Mouse (Mus musculus): ENCODE data around the gene Atic. TPM values are rescaled to one million over a fixed set of nuclear protein-coding genes. Genes with fewer than 3 reads are reported as not detected.

Gene Atic
- total and polyA plus RNA-seq, 3 experiments = 123 to 223 (median 187) TPM

GRCm38 (mm10) chr1:71621526-71621925 lies 64.6 kb downstream of the Atic start:
- dilution Hi-C loops (cut with MboI; ENCODE audit: extremely low pct_ligation_motif_present, extremely low pct_unique_long_range_greater_than_20kb, low sequenced_read_pairs) (no loop called here), in situ Hi-C loops (cut with MboI; ENCODE audit: low pct_ligation_motif_present, low pct_unique_long_range_greater_than_20kb, low sequenced_read_pairs) (no loop called here)
- no peak for DNase-seq (ENCODE audit: extremely low read depth)
- Histone ChIP-seq H3K27ac (ENCODE audit: insufficient read depth, low read depth) (no peak overlapping the region), H3K4me2 (ENCODE audit: insufficient read depth, low read depth, poor library complexity, severe bottlenecking) (no peak overlapping the region), H3K79me2 (replicated peaks; ENCODE audit: control insufficient read depth, extremely low read depth, insufficient read depth, poor library complexity, severe bottlenecking) (no peaks in the 10 kb centered on the region), H3K4me1 (ENCODE audit: control insufficient read depth in 1 of 2, insufficient read depth in 2 of 2) (no peaks in the 10 kb centered on the region), H3K9ac (ENCODE audit: insufficient read depth, low read depth) (no peak overlapping the region), H3K27me3 (replicated peaks) (no peaks in the 10 kb centered on the region), H3K9me3 (replicated peaks; ENCODE audit: low read length) (no peaks in the 10 kb centered on the region), H3K4me3 (replicated peaks in 1 of 3; ENCODE audit: low read depth in 2 of 3, low read length in 2 of 3, poor library complexity in 1 of 3) (no peak overlapping the region), H3K36me3 (replicated peaks in 1 of 2; ENCODE audit: control insufficient read depth in 1 of 2, insufficient read depth in 1 of 2, low read length in 1 of 2) (no peaks in the 10 kb centered on the region)
- no peak for TF ChIP-seq EP300 (IDR thresholded peaks at IDR 0.05; ENCODE audit: low read length)
- TF ChIP-seq MYC (IDR thresholded peaks at IDR 0.05; ENCODE audit: low read depth, low read length) = no peak
- TF ChIP-seq ZC3H11A (IDR thresholded peaks at IDR 0.05; ENCODE audit: low read depth, low read length) = no peak
- TF ChIP-seq MAX (IDR thresholded peaks at IDR 0.05; ENCODE audit: low read length) = no peak
- no peak for TF ChIP-seq ZNF384 (IDR thresholded peaks at IDR 0.05; ENCODE audit: low read depth, low read length)
- TF ChIP-seq MAZ (IDR thresholded peaks at IDR 0.05; ENCODE audit: low read depth, low read length) = no peak
- TF ChIP-seq USF1 (IDR thresholded peaks at IDR 0.05; ENCODE audit: low read depth, low read length) = no peak
- TF ChIP-seq E2F4 (IDR thresholded peaks at IDR 0.05; ENCODE audit: insufficient replicate concordance, low read depth, low read length) = no peak
- no peak for TF ChIP-seq POLR2A (IDR thresholded peaks at IDR 0.05; ENCODE audit: low read depth, low read length)
- no peak for TF ChIP-seq ZKSCAN1 (IDR thresholded peaks at IDR 0.05; ENCODE audit: borderline replicate concordance, low read depth, low read length)
- TF ChIP-seq TCF12 (IDR thresholded peaks at IDR 0.05; ENCODE audit: low read depth, low read length) = no peak
- no peak for TF ChIP-seq GABPA (IDR thresholded peaks at IDR 0.05; ENCODE audit: insufficient replicate concordance, low read depth, low read length)
- no peak for TF ChIP-seq BHLHE40 (IDR thresholded peaks at IDR 0.05; ENCODE audit: low read depth, low read length)

GRCm38 (mm10) chr1:71623625-71624024 lies 66.7 kb downstream of the Atic start:
- H3K9ac ChIP-seq (ENCODE audit: insufficient read depth, low read depth) = no peak overlapping the region
- no peak for DNase-seq (ENCODE audit: extremely low read depth)
- H3K4me3 ChIP-seq (replicated peaks in 1 of 3; ENCODE audit: low read depth in 2 of 3, low read length in 2 of 3, poor library complexity in 1 of 3) = no peak overlapping the region
- H3K27ac ChIP-seq (ENCODE audit: insufficient read depth, low read depth) = no peak overlapping the region
- no peak overlapping the region for H3K4me2 ChIP-seq (ENCODE audit: insufficient read depth, low read depth, poor library complexity, severe bottlenecking)
- H3K4me1 ChIP-seq (ENCODE audit: control insufficient read depth in 1 of 2, insufficient read depth in 2 of 2) = no peaks in the 10 kb centered on the region
- H3K9me3 ChIP-seq (replicated peaks; ENCODE audit: low read length) = no peaks in the 10 kb centered on the region
- no peaks in the 10 kb centered on the region for H3K27me3 ChIP-seq (replicated peaks)
- no peak for TF ChIP-seq ZMIZ1 (IDR thresholded peaks at IDR 0.05; ENCODE audit: low read depth, low read length)
- no peak for TF ChIP-seq UBTF (IDR thresholded peaks at IDR 0.05; ENCODE audit: low read depth, low read length)
- TF ChIP-seq MEF2A (IDR thresholded peaks at IDR 0.05; ENCODE audit: borderline replicate concordance, low read depth, low read length) = no peak
- TF ChIP-seq MYC (IDR thresholded peaks at IDR 0.05; ENCODE audit: low read depth, low read length) = no peak
- no peak for TF ChIP-seq CHD2 (IDR thresholded peaks at IDR 0.05; ENCODE audit: low read length)
- TF ChIP-seq TCF12 (IDR thresholded peaks at IDR 0.05; ENCODE audit: low read depth, low read length) = no peak
- TF ChIP-seq HCFC1 (IDR thresholded peaks at IDR 0.05; ENCODE audit: low read depth, low read length) = no peak
- no peak for TF ChIP-seq BHLHE40 (IDR thresholded peaks at IDR 0.05; ENCODE audit: low read depth, low read length)
- no peak for TF ChIP-seq POLR2A (IDR thresholded peaks at IDR 0.05; ENCODE audit: low read depth, low read length)
- TF ChIP-seq GABPA (IDR thresholded peaks at IDR 0.05; ENCODE audit: insufficient replicate concordance, low read depth, low read length) = no peak
- no peak for TF ChIP-seq ZNF384 (IDR thresholded peaks at IDR 0.05; ENCODE audit: low read depth, low read length)
- TF ChIP-seq USF1 (IDR thresholded peaks at IDR 0.05; ENCODE audit: low read depth, low read length) = no peak
- no peak for TF ChIP-seq MAZ (IDR thresholded peaks at IDR 0.05; ENCODE audit: low read depth, low read length)
- TF ChIP-seq CTCF (conservative IDR thresholded peaks at IDR 0.05 in 1 of 2, IDR thresholded peaks at IDR 0.05 in 1 of 2; ENCODE audit: low read depth in 2 of 2, low read length in 2 of 2) = no peak
- TF ChIP-seq MAX (IDR thresholded peaks at IDR 0.05; ENCODE audit: low read length) = no peak
- no peak for TF ChIP-seq PAX5 (IDR thresholded peaks at IDR 0.05; ENCODE audit: low read length)
- no peak for TF ChIP-seq SMC3 (IDR thresholded peaks at IDR 0.05; ENCODE audit: low read depth, low read length)
- TF ChIP-seq NELFE (IDR thresholded peaks at IDR 0.05; ENCODE audit: low read depth, low read length) = no peak
- in situ Hi-C loops (cut with MboI; ENCODE audit: low pct_ligation_motif_present, low pct_unique_long_range_greater_than_20kb, low sequenced_read_pairs) = no loop called here
- H3K36me3 ChIP-seq (replicated peaks in 1 of 2; ENCODE audit: control insufficient read depth in 1 of 2, insufficient read depth in 1 of 2, low read length in 1 of 2) = no peaks in the 10 kb centered on the region
- dilution Hi-C loops (cut with MboI; ENCODE audit: extremely low pct_ligation_motif_present, extremely low pct_unique_long_range_greater_than_20kb, low sequenced_read_pairs) = no loop called here
- no peaks in the 10 kb centered on the region for H3K79me2 ChIP-seq (replicated peaks; ENCODE audit: control insufficient read depth, extremely low read depth, insufficient read depth, poor library complexity, severe bottlenecking)

Other genes with a start within 250 kb of the Atic start
- gene Abca12, start 142.2 kb upstream of the Atic start, total RNA-seq (2012; rRNA removed) = 0.04 and 0.08 TPM in 2 replicates
- 0.04 TPM in 2 replicates for gene Abca12, start 142.2 kb upstream of the Atic start, total RNA-seq (2014; rRNA removed)
- gene Abca12, start 142.2 kb upstream of the Atic start, polyA plus RNA-seq (2012; ENCODE audit: insufficient read length, low read depth) = 0.08 and 0.16 TPM in 2 replicates
- 0.13 and 0.17 TPM in 2 replicates for gene Fn1, start 96.0 kb downstream of the Atic start, total RNA-seq (2012; rRNA removed)
- gene Fn1, start 96.0 kb downstream of the Atic start, total RNA-seq (2014; rRNA removed) = not detected in 2 replicates
- 0.20 and 0.49 TPM in 2 replicates for gene Fn1, start 96.0 kb downstream of the Atic start, polyA plus RNA-seq (2012; ENCODE audit: insufficient read length, low read depth)

All from CH12.LX (cell line).